Mouse (Mus musculus): ENCODE data around the gene Polr2m. TPM values are rescaled to one million over a fixed set of nuclear protein-coding genes. Genes with fewer than 3 reads are reported as not detected.

Polr2m gene
- polyA plus RNA-seq, 1 experiment = 305 TPM

DNA sequence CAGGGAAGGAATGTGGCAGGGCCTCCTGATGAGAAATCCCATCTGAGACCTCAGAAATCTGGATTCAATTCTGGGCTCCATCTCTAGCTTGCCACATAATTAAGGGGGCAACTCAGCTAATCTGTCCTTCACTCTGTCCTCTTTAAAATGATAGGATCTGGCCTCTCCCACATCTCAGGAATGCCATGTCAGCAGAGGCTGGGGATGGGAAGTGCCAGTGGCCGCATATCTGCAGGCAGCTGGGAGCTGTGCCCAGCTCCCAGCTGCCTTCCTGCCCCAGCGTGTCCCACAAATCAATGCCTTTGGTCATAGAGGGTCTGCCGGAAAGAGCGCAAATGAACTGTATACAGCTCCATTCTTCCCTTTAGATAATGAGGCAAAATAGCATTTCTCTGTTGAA, 18.3 kb downstream of the Polr2m start:
- 29% methylated on average over 4 of the region's 4 CpGs for WGBS

DNA sequence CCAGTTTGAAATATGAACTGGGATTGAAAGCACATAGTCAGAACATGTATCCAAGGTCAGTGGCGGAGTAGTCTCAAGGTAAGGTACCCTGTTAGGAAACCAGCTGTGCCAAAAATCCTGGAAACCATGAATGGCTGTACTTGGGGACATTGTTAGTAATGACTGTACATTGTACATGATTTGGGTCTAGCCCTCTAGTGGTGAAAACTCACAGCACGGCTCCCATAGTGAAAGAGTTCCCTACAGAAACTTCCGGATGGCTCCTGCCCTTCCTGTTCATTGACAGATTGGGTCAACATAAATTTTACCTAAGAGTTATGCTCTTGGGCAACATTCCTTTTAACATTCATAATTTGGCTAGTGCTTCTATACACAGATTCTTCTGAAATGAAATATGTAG, 19.6 kb downstream of the Polr2m start:
- 78% methylated on average over 3 of the region's 3 CpGs for WGBS
- TF ChIP-seq POLR2A (IDR thresholded peaks at IDR 0.05; ENCODE audit: borderline replicate concordance, insufficient read depth, low read length) = no peak
- TF ChIP-seq CTCF (IDR thresholded peaks at IDR 0.05; ENCODE audit: borderline replicate concordance, insufficient read depth, low read depth, low read length) = no peak

More for the DNA sequence above, 18.3 kb downstream of the Polr2m start:
- no peak overlapping the region for H3K27ac ChIP-seq (ENCODE audit: insufficient read depth, low read length)
- no peaks in the 10 kb centered on the region for H3K4me1 ChIP-seq (ENCODE audit: control insufficient read depth, insufficient read depth, low read length)
- no peak overlapping the region for H3K4me3 ChIP-seq (replicated peaks; ENCODE audit: insufficient read depth, low read depth, low read length)
- no peak for TF ChIP-seq CTCF (IDR thresholded peaks at IDR 0.05; ENCODE audit: borderline replicate concordance, insufficient read depth, low read depth, low read length)
- no peak for TF ChIP-seq POLR2A (IDR thresholded peaks at IDR 0.05; ENCODE audit: borderline replicate concordance, insufficient read depth, low read length)
- no peaks in the 10 kb centered on the region for H3K27me3 ChIP-seq (ENCODE audit: control insufficient read depth, insufficient read depth, low read length)
- no peak for DNase-seq

DNA sequence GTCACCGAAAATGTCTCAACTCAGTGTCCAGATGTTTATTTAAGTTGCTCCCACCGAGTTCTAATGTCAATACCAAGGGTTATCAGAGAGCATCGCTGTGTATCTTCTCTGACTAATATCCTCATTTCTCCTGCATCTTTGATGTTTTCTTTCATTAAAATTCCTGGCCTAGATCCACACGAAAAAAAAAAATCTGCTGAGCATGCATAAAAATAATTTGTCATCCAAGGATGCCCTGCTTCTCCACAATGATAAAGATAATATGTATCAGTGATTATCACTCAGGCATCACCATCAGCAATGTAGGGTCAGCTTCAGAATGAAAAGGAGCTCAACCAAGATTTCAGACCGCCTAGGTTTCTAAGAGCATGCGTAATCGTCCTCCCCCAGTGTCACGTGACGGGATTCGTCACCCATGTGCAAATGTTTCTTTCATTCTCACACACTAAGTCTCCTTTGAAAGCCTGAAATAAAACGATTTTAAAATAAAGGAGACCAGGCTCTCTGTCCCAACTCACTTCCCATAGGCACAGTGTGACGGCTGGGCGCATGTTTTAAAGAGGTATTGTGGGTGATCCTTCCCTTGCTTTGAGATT, 22.6 kb downstream of the Polr2m start:
- H3K4me1 ChIP-seq (ENCODE audit: control insufficient read depth, insufficient read depth, low read length) = no peaks in the 10 kb centered on the region
- 77% methylated on average over 13 of the region's 13 CpGs for WGBS
- H3K4me3 ChIP-seq (replicated peaks; ENCODE audit: insufficient read depth, low read depth, low read length) = no peak overlapping the region
- H3K27me3 ChIP-seq (ENCODE audit: control insufficient read depth, insufficient read depth, low read length) = no peaks in the 10 kb centered on the region
- TF ChIP-seq CTCF (IDR thresholded peaks at IDR 0.05; ENCODE audit: borderline replicate concordance, insufficient read depth, low read depth, low read length) (no peak), POLR2A (IDR thresholded peaks at IDR 0.05; ENCODE audit: borderline replicate concordance, insufficient read depth, low read length) (no peak)
- no peak for DNase-seq
- H3K27ac ChIP-seq (ENCODE audit: insufficient read depth, low read length) = no peak overlapping the region

More for the DNA sequence above, 19.6 kb downstream of the Polr2m start:
- no peak for DNase-seq
- Histone ChIP-seq H3K27ac (ENCODE audit: insufficient read depth, low read length) (no peak overlapping the region), H3K27me3 (ENCODE audit: control insufficient read depth, insufficient read depth, low read length) (no peaks in the 10 kb centered on the region), H3K4me3 (replicated peaks; ENCODE audit: insufficient read depth, low read depth, low read length) (no peak overlapping the region), H3K4me1 (ENCODE audit: control insufficient read depth, insufficient read depth, low read length) (no peaks in the 10 kb centered on the region)

DNA sequence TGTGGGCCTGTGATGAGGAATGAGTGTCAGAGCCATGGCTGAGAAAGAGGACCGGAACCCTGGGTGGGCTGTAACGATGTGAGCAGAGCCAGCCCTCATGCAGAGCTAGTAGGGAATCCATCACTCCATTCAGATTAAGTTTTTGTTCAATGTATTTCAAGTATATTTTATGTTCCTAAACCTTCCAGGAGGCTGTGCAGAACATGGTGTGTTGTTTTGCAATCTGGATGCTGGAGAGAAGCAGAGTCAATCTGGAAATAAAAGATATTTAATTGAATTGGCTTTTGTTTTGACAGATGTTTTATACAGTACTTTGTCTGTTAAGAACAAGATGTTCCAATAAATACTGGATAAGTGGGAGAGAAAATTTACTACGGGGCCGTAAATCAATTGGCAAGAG, 29.0 kb downstream of the Polr2m start:
- Histone ChIP-seq H3K4me3 (replicated peaks; ENCODE audit: insufficient read depth, low read depth, low read length) (no peak overlapping the region), H3K27me3 (ENCODE audit: control insufficient read depth, insufficient read depth, low read length) (no peaks in the 10 kb centered on the region), H3K27ac (ENCODE audit: insufficient read depth, low read length) (no peak overlapping the region), H3K4me1 (ENCODE audit: control insufficient read depth, insufficient read depth, low read length) (no peaks in the 10 kb centered on the region)
- 90% methylated on average over 4 of the region's 4 CpGs for WGBS
- DNase-seq = no peak
- TF ChIP-seq POLR2A (IDR thresholded peaks at IDR 0.05; ENCODE audit: borderline replicate concordance, insufficient read depth, low read length) (no peak), CTCF (IDR thresholded peaks at IDR 0.05; ENCODE audit: borderline replicate concordance, insufficient read depth, low read depth, low read length) (no peak)

DNA sequence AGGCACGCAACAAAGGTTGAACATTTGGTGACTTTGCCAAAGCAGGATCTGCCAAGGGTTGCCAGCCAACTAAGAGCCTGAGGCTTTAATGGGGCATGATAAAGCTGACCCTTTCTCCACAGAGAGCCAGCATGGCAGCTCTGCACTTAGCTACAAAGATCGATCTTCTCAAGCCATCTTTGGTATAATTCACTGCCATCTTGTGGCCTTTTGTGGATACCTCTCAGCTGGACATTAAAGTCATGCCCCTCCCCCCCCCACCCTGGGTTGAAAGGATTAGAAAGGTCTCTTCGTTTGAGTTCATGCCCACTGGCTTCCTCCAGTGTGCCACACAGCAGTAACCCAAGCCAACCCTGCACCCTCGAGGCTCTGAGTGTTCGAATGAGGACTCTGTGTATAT, 31.8 kb downstream of the Polr2m start:
- H3K27me3 ChIP-seq (ENCODE audit: control insufficient read depth, insufficient read depth, low read length) = no peaks in the 10 kb centered on the region
- no peak for DNase-seq
- H3K4me3 ChIP-seq (replicated peaks; ENCODE audit: insufficient read depth, low read depth, low read length) = no peak overlapping the region
- TF ChIP-seq CTCF (IDR thresholded peaks at IDR 0.05; ENCODE audit: borderline replicate concordance, insufficient read depth, low read depth, low read length) (no peak), POLR2A (IDR thresholded peaks at IDR 0.05; ENCODE audit: borderline replicate concordance, insufficient read depth, low read length) (no peak)
- no peak overlapping the region for H3K27ac ChIP-seq (ENCODE audit: insufficient read depth, low read length)
- 37% methylated on average over 5 of the region's 5 CpGs for WGBS
- no peaks in the 10 kb centered on the region for H3K4me1 ChIP-seq (ENCODE audit: control insufficient read depth, insufficient read depth, low read length)

DNA sequence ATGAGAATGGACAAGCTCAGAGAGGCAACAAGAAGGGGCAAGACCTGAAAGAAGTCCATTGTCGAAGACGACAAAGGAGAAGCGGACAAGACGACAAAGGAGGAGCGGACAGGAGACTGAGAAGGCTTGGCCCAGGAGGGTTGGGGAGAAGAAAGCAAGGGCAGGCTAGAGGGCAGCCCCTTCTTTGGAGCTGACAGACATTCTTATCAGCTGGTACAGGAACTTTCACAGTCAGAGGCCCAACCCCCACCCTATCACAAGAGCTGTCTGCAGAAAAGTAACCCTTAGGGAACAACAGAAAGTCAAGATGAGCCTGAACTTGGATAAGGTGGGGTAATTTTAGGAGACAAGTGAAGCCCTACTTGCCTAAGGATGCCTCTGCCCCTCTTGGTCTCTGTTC, 32.4 kb downstream of the Polr2m start:
- no peaks in the 10 kb centered on the region for H3K4me1 ChIP-seq (ENCODE audit: control insufficient read depth, insufficient read depth, low read length)
- no peak for TF ChIP-seq CTCF (IDR thresholded peaks at IDR 0.05; ENCODE audit: borderline replicate concordance, insufficient read depth, low read depth, low read length)
- no peak for TF ChIP-seq POLR2A (IDR thresholded peaks at IDR 0.05; ENCODE audit: borderline replicate concordance, insufficient read depth, low read length)
- H3K4me3 ChIP-seq (replicated peaks; ENCODE audit: insufficient read depth, low read depth, low read length) = no peak overlapping the region
- no peak overlapping the region for H3K27ac ChIP-seq (ENCODE audit: insufficient read depth, low read length)
- no peaks in the 10 kb centered on the region for H3K27me3 ChIP-seq (ENCODE audit: control insufficient read depth, insufficient read depth, low read length)
- DNase-seq = no peak
- 73% methylated on average over 5 of the region's 5 CpGs for WGBS

DNA sequence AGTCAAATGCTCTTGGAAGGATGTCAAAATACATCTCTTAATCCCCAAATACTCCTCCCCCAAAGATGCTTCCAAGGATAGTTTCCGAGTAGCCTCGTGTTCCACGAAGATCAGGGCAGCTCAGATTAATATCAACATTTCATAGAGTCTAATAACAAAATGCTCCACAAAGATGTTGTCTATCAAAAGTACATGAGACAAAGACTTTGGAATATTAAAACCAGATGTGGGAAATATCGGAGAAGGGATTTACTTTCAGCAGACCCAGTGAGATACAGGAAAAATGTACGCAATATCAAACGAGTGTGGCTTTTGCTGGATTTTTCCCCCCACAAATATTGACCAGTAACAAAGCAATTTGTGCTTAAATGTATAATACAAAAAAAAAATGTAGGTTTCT, 35.1 kb downstream of the Polr2m start:
- H3K27ac ChIP-seq (ENCODE audit: insufficient read depth, low read length) = no peak overlapping the region
- WGBS = 55% methylated on average over 6 of the region's 6 CpGs

DNA sequence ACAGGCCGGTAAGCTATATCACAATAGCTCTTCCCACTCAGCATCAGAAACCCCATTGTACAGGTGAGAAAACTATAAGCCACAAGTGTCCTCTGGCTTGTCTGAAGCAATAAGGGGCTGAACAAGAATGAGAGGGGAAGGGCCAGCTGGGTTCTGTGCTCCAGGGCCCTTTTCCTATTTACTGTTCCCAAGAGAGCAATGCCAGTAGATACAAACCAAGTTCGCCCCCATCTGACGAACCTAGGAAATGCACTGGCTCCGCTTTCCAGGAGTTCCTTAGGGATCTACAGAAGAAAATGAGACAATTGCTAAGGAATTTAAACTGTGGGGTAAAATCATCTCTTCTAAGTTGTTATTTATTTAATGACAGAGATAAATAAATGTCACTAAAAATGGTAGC, 38.2 kb downstream of the Polr2m start:
- Histone ChIP-seq H3K4me1 (ENCODE audit: control insufficient read depth, insufficient read depth, low read length) (no peaks in the 10 kb centered on the region), H3K27me3 (ENCODE audit: control insufficient read depth, insufficient read depth, low read length) (no peaks in the 10 kb centered on the region), H3K27ac (ENCODE audit: insufficient read depth, low read length) (no peak overlapping the region), H3K4me3 (replicated peaks; ENCODE audit: insufficient read depth, low read depth, low read length) (no peak overlapping the region)
- TF ChIP-seq POLR2A (IDR thresholded peaks at IDR 0.05; ENCODE audit: borderline replicate concordance, insufficient read depth, low read length) (no peak), CTCF (IDR thresholded peaks at IDR 0.05; ENCODE audit: borderline replicate concordance, insufficient read depth, low read depth, low read length) (peak; percentile 36; the same call in 1 of the 2 replicates)
- WGBS = 36% methylated on average over 4 of the region's 4 CpGs
- peak; percentile 3 to 20 for DNase-seq

More for the DNA sequence above, 35.1 kb downstream of the Polr2m start:
- no peak overlapping the region for H3K4me3 ChIP-seq (replicated peaks; ENCODE audit: insufficient read depth, low read depth, low read length)
- no peak for DNase-seq
- TF ChIP-seq POLR2A (IDR thresholded peaks at IDR 0.05; ENCODE audit: borderline replicate concordance, insufficient read depth, low read length) (no peak), CTCF (IDR thresholded peaks at IDR 0.05; ENCODE audit: borderline replicate concordance, insufficient read depth, low read depth, low read length) (no peak)
- no peaks in the 10 kb centered on the region for H3K27me3 ChIP-seq (ENCODE audit: control insufficient read depth, insufficient read depth, low read length)
- no peaks in the 10 kb centered on the region for H3K4me1 ChIP-seq (ENCODE audit: control insufficient read depth, insufficient read depth, low read length)

Data from cerebellum, adult 2 months (tissue).